Mouse (Mus musculus) MN1 (cell line): ENCODE measurements at regions not wholly inside any gene's neighbourhood (a gene's known extent, or its start where the extent isn't known, plus 50 kb on each side); places are given as distances from the start of the nearest gene placed in this dataset.

Experiments
- DNase-seq: peaks from one replicate; pipeline ENCODE4 v3.0.0-alpha.2; 2016; ENCODE audit warnings: low spot score

GRCm38 (mm10) chr2:139132121-139132520 lies 361.6 kb upstream of the Sptlc3 start:
- DNase-seq, result no peak

GRCm38 (mm10) chr2:139147004-139147403 lies 346.7 kb upstream of the Sptlc3 start:
- DNase-seq, result no peak

- DNase-seq, result no peak
Observed at GRCm38 (mm10) chr2:139179641-139180040, 314.1 kb upstream of the Sptlc3 start.

GRCm38 (mm10) chr2:139198281-139198680 lies 295.4 kb upstream of the Sptlc3 start:
- no peak for DNase-seq

- no peak for DNase-seq
Observed at GRCm38 (mm10) chr2:139207649-139208048, 286.1 kb upstream of the Sptlc3 start.

- no peak for DNase-seq
Observed at GRCm38 (mm10) chr2:139220757-139221400, 272.8 kb upstream of the Sptlc3 start.

- DNase-seq, result no peak
Observed at GRCm38 (mm10) chr2:139230453-139230852, 263.3 kb upstream of the Sptlc3 start.

- no peak for DNase-seq
Observed at GRCm38 (mm10) chr2:139250138-139250537, 243.6 kb upstream of the Sptlc3 start.

GRCm38 (mm10) chr2:139267119-139267518 lies 226.6 kb upstream of the Sptlc3 start:
- no peak for DNase-seq

- DNase-seq, result no peak
Observed at GRCm38 (mm10) chr2:139276581-139276980, 217.1 kb upstream of the Sptlc3 start.

GRCm38 (mm10) chr2:139277571-139277970 lies 216.1 kb upstream of the Sptlc3 start:
- DNase-seq, result no peak

GRCm38 (mm10) chr2:139281056-139281455 lies 212.7 kb upstream of the Sptlc3 start:
- no peak for DNase-seq

GRCm38 (mm10) chr2:139284315-139284714 lies 209.4 kb upstream of the Sptlc3 start:
- no peak for DNase-seq

GRCm38 (mm10) chr2:139286446-139286845 lies 207.3 kb upstream of the Sptlc3 start:
- no peak for DNase-seq

- DNase-seq, result no peak
Observed at GRCm38 (mm10) chr2:139298541-139299152, 195.1 kb upstream of the Sptlc3 start.

- DNase-seq, result no peak
Observed at GRCm38 (mm10) chr2:139311401-139311812, 182.3 kb upstream of the Sptlc3 start.

GRCm38 (mm10) chr2:139312053-139312452 lies 181.7 kb upstream of the Sptlc3 start:
- DNase-seq, result no peak

GRCm38 (mm10) chr2:139322509-139322908 lies 171.2 kb upstream of the Sptlc3 start:
- DNase-seq, result no peak

- no peak for DNase-seq
Observed at GRCm38 (mm10) chr2:139325501-139325900, 168.2 kb upstream of the Sptlc3 start.

GRCm38 (mm10) chr2:139334681-139335080 lies 159.0 kb upstream of the Sptlc3 start:
- no peak for DNase-seq

- DNase-seq, result no peak
Observed at GRCm38 (mm10) chr2:139338240-139338639, 155.5 kb upstream of the Sptlc3 start.

- no peak for DNase-seq
Observed at GRCm38 (mm10) chr2:139356280-139357010, 137.3 kb upstream of the Sptlc3 start.

GRCm38 (mm10) chr2:139362245-139362847 lies 131.4 kb upstream of the Sptlc3 start:
- DNase-seq, result no peak
